Mouse (Mus musculus): ENCODE measurements around the gene Atg3.

The Atg3 gene

GRCm38 (mm10) chr16:45204859-45205670 is 46.5 kb downstream of the Atg3 start:
- DNase-seq = no peak

DNA sequence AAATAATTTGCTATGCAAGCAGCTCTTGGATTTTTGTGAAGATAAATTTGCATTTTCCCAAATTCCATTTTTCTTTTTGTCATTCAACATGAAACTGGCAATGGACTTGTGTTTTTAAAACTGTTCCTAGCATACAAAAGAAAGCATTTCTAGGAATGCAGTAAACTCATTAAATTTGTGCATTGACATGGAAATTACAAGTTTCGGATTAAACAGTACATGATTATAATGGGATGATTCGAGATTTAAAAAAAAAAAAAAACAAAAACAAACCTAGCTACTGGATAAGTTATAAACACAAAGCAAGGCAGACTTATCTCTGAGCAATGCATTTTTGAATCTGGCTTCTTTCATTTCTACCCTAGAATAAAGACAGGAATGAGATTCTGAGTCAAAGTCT is 63.4 kb downstream of the Atg3 start:
- DNase-seq = no peak

- DNase-seq = no peak
Measured at GRCm38 (mm10) chr16:45222771-45223170, 64.2 kb downstream of the Atg3 start.

DNA sequence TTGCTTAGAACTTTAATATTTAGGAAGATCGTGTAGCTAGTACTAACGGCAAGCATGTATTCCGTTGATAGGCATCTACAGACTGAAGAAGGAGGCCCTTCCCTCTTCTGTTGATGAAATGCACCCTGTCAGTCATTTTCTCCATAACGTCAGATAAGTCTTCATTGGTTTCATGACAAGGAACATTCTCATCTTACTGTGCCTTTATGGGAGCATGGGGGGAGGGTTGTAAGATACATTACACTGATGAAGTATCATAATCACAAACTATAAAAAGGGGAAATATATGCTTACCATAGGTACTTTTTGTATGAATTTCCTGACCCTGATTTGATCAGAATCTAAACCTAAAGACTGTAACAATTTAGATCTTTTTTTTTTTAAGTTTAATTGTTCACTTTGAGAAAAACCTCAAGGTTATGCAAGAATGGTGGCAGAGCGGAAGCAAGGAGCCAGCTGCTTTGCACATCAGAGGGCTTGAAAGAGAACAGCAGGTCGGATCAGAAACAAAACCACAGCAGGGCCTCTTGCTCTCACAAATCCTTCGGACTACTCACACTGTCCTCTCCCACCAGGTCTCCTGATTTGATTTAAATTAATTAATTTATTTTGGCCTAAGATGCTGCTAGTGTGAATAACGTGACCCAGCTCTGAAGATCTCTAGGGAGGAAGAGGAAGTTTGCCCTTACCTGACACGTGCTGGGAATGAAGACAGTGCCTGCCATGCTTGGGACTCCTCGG is 65.2 kb downstream of the Atg3 start, which contains the start of gene Btla:
Gene Btla, plus strand, starts transcription at position 668 of the 741 bp plus-strand sequence.
- no peak for DNase-seq

DNA sequence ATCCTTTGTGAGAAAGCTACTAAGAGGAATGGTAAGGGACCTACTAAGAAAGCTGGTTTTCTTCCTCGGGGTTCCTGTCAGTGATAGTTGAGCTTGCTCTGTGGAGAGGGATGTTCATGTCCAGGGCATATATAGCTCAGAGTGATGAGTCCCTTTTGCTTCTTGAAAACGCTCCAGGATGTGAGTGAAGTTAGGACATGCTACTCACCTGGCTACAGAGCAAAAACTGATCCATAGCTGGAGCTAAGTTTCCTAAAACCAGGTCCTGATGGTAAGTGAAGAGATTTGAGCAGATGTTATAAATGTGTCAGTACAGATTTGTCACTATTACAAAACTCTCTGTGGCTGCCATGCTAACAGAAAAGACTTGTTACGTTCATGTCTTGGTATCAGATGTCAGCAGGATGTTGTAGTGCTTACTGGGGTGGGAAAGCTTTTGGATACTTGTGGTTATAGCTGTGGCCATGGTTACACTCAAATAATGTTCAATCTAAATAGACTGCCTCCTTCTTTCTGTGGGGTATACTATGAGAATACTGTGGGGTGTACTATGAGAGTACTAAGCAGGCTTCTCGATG is 65.9 kb downstream of the Atg3 start:
- no peak for DNase-seq

GRCm38 (mm10) chr16:45227002-45227401 is 68.4 kb downstream of the Atg3 start:
- no peak for DNase-seq

- DNase-seq = no peak
Measured at GRCm38 (mm10) chr16:45231296-45231695, 72.7 kb downstream of the Atg3 start.

DNA sequence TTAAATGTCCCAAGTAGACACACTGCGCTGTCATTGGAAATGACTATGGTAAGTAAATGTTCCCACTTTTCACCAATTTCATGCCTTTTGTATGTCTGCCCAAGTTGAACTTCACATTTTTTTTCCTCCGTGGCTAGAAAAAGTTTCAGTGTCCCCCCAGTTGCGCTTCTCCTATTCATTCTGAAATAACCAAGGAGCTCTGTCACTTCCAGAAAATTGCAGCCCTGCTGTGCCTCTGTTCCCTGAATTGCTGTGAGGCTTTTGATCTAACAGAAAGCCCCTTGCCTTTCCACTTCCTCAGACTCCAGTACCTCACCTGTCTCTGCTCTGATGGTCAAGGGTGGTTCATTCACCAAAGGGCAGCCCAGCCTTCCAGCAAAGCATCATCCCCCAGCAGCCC is 74.4 kb downstream of the Atg3 start:
- no peak for DNase-seq
